Mouse (Mus musculus): ENCODE measurements at regions not wholly inside any gene's neighbourhood (a gene's known extent, or its start where the extent isn't known, plus 50 kb on each side); places are given as distances from the start of the nearest gene placed in this dataset.

GRCm38 (mm10) chr15:59715951-59716350, 300.5 kb downstream of the 4933412E24Rik start:
- no peak for TF ChIP-seq POLR2A (IDR thresholded peaks at IDR 0.05; ENCODE audit: insufficient read depth, low read depth, low read length)
- no peak for TF ChIP-seq CTCF (IDR thresholded peaks at IDR 0.05; ENCODE audit: insufficient read depth, low read depth, low read length)

Data from olfactory bulb, adult 2 months (tissue).